Mouse (Mus musculus) midbrain, postnatal 0 days (tissue): ENCODE results near the gene Fer1l5. TPM values are rescaled to one million over a fixed set of nuclear protein-coding genes. Genes with fewer than 3 reads are reported as not detected.
A peak's percentile ranks its signal among the peaks of the same experiment; 100 is the strongest.

Experiments
- ATAC-seq: fragments of 200-750 bp; cut with Nextera tagmentation; 2 replicates; pipeline ENCODE4 v1.8.0; 2017; ENCODE audit warnings: moderate number of reproducible peaks, mild to moderate bottlenecking, moderate TSS enrichment, moderate library complexity; ENCODE audit not compliant: low FRiP score
- DNase-seq: peaks from one replicate; pipeline ENCODE4 v3.0.0-alpha.2; 2015; ENCODE audit warnings: low spot score
- H3K27ac ChIP-seq: fragments of 300-500 bp; sonication (generic); 2 replicates; pipeline ENCODE4 v1.5.1; 2014; ENCODE audit warnings: low read depth, mild to moderate bottlenecking, low read length, mixed read lengths
- H3K27me3 ChIP-seq: fragments of 300-500 bp; sonication (generic); 2 replicates; pipeline ENCODE4 v1.6.1; 2014; ENCODE audit warnings: low read length, control low read depth, mixed read lengths; ENCODE audit not compliant: insufficient read depth
- H3K36me3 ChIP-seq: fragments of 300-500 bp; sonication (generic); 2 replicates; pipeline ENCODE4 v1.6.1; 2014; ENCODE audit warnings: low read length, control low read depth, mixed read lengths; ENCODE audit not compliant: insufficient read depth
- H3K4me1 ChIP-seq: fragments of 300-500 bp; sonication (generic); 2 replicates; pipeline ENCODE4 v1.6.1; 2014; ENCODE audit warnings: mild to moderate bottlenecking, control low read depth, antibody characterized with exemption, low read length, mixed read lengths; ENCODE audit not compliant: insufficient read depth
- H3K4me2 ChIP-seq: fragments of 300-500 bp; sonication (generic); 2 replicates; pipeline ENCODE4 v1.6.1; 2014; ENCODE audit warnings: low read depth, mild to moderate bottlenecking, low read length, mixed read lengths; ENCODE audit not compliant: poor library complexity, severe bottlenecking
- H3K4me3 ChIP-seq: fragments of 300-500 bp; sonication (generic); 2 replicates; pipeline ENCODE4 v1.5.1; 2014; ENCODE audit warnings: low read depth, mild to moderate bottlenecking, low read length, moderate library complexity
- H3K9ac ChIP-seq: fragments of 300-500 bp; sonication (generic); replicated peaks from 2 replicates; pipeline ENCODE4 v1.6.1; 2014; ENCODE audit warnings: mild to moderate bottlenecking, low read length, moderate library complexity, mixed read lengths; ENCODE audit not compliant: poor library complexity, severe bottlenecking
- H3K9me3 ChIP-seq: fragments of 300-500 bp; sonication (generic); 2 replicates; pipeline ENCODE4 v1.6.1; 2016; ENCODE audit warnings: low read length, control low read depth
- CTCF ChIP-seq: IDR thresholded peaks from 2 replicates; pipeline ENCODE4 v1.5.1; 2016; ENCODE audit warnings: antibody characterized with exemption, mild to moderate bottlenecking
- WGBS: fragments of 180-500 bp; shearing (Covaris S2); extraction: QIAGEN DNeasy Blood & Tissue Kit; methylation state at CpG from one replicate; pipeline ENCODE4 v1.1.7; 2014; 5-methylcytosine and 5-hydroxymethylcytosine counted together
- polyA plus RNA-seq: library from polyadenylated mRNA; unstranded; fragments of >200 nt; fragmentation: Nextera tagmentation; extraction: Ambion mirVana; gene quantifications from 2 replicates; pipeline ENCODE4 v1.2.1, GENCODE M21; 2015
- total RNA-seq: library from RNA; depleted of rRNA; stranded (reverse); fragments of >200 nt; gene quantifications from 2 replicates; pipeline ENCODE4 v1.2.3, GENCODE M21; 2014

Gene Fer1l5
- total and polyA plus RNA-seq, 2 experiments from 2014 or later: 1.0 TPM; not detected in 1

DNA sequence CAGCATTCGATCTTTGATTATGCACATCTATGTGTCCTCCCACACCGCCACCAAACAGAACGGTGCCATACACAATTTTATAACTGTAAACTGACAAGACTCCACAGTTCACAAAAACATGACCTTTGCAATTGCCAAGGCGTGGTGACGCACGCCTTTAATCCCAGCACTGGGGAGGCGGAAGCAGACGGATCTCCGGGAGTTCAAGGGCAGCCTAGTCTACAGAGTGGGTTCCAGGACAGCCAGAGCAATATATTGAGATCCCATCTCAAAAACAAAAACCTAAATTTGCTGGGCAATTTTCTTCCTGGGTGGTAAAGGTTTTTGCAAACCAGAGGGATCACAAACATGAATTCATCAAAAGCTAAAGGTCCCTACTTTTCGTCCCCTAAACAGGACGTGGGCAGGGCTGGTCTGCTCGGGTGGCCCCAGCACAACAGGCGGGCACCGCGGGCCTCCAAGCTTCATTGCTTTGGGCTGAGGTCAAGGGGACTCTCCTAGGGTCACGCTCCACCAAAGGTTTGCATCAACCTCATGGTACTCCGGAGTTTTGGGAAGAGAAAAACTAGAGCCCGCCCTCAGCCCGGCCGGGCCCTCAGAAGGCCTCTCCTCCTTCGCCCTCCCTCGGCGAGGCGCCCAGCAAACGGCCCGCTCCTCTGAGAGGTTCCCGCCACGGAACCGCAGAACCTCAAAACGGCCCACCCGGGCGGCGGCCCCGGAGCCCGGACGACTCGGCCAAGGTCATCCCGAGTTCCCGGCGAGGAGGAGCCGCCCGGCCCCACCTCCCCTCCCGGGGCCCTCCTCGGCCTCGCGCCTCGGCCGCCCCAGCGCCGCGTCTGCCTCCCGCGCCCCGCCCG, 3.8 kb upstream of the Fer1l5 start:
- no peaks in the 10 kb centered on the region for H3K9me3 ChIP-seq
- 0 out of 2 replicates have a peak, but pooled peaks cover 3% of the 10 kb centered on the region for H3K36me3 ChIP-seq
- 3% methylated on average over 53 of the region's 55 CpGs for WGBS
- H3K4me1 ChIP-seq: peaks cover 3% of the 10 kb centered on the region; the same call in 1 of the 2 replicates
- DNase-seq (peak; percentile 27), ATAC-seq (peak; percentile 79)
- peak overlapping the region; percentile 92 for H3K4me3 ChIP-seq
- H3K27me3 ChIP-seq: no peaks in the 10 kb centered on the region
- H3K27ac ChIP-seq: peak overlapping the region; percentile 72
- peak overlapping the region; percentile 83 for H3K4me2 ChIP-seq
- no peak for TF ChIP-seq CTCF
- peak overlapping the region; percentile 90 for H3K9ac ChIP-seq

DNA sequence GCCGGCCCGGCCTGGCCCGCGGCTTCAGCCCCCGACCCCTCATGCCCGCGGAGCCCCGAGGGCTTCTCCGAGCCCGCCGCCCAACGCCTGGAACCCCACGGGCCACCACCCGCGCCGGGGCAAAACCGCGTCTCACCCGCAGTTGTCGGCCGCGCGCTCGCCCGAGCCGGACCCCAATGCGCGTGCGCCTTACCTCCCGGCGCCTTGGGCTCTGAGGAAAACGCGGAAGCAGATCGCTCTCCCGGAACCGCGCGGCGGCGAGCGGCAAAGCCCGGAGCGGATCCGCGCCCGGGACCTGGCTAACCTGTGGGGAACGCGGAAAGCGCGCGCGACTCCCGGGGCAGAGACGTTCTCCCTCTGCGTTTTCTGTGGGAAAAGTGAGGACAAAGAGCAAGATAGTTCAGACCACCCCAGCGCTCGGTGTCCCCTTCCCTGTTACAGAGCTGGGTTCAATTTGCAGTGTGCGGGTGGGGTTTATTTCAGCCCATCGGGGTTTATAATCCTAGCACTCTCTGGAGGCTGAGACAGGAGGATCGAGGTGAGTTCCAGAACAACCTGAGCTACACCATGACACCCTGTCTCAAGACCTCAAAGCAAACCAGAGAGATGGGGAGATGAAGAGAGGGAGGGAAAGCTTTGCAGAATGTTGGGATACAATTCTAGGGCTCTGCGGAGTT, 3.0 kb upstream of the Fer1l5 start, which contains the start of gene Kansl3:
Kansl3 (minus strand) TSS at position 213 of the 677 bp plus-strand sequence.
- ATAC-seq (peak; percentile 88), DNase-seq (peak; percentile 91)
- H3K27ac ChIP-seq: peak within 1 kb of the TSS; percentile 72
- no peak for TF ChIP-seq CTCF
- H3K4me1 ChIP-seq: peaks cover 3% of the 10 kb centered on the region; the same call in 1 of the 2 replicates
- WGBS: 4% methylated on average over 59 of the region's 61 CpGs
- peak within 1 kb of the TSS; percentile 90 for H3K9ac ChIP-seq
- no peaks in the 10 kb centered on the region for H3K27me3 ChIP-seq
- H3K4me2 ChIP-seq: peak within 1 kb of the TSS; percentile 83
- no peaks in the 10 kb centered on the region for H3K9me3 ChIP-seq
- 0 out of 2 replicates have a peak, but pooled peaks cover 3% of the 10 kb centered on the region for H3K36me3 ChIP-seq
- H3K4me3 ChIP-seq: peak within 1 kb of the TSS; percentile 92

DNA sequence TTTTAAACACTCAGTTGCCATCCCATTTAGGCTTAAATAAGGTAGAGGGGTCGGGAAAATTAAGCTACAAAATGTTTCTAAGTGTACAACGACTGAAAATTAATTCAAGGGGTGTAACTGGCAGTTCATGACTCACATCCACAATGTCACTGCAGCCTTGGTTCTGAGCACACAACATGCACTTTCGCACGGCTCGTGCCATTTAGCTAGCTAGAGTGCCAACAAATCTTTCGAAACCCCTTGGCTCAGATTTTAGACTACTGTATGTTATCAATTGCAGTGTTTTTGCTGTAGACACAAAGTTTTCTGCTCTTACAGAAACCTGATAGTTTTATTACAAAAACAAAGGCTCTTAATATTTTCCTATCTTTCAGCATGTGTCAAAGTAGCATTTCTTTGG, 1.2 kb upstream of the Fer1l5 start:
- ATAC-seq: no peak
- no peak overlapping the region for H3K4me2 ChIP-seq
- no peaks in the 10 kb centered on the region for H3K27me3 ChIP-seq

DNA sequence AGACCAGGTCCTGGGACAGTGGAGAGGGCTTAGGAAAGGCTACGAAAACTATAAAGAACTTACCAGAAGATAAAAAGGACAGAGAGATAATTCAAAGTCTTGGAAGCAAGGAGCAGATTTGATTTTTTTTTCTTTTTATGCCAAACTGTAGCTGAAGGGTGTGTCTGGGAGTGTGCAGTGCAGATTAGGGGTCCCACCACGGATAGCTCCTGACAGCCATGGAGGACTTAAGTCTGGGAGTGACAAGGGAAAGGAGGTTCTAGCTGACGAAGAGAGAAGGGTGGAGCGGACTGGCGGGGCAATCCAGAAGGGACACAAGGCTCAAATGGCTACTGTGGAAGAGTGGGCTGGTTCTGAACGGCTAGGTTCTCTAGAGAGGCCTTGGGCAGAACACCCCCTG, 6.8 kb downstream of the Fer1l5 start:
- no peak overlapping the region for H3K27ac ChIP-seq
- H3K9me3 ChIP-seq: no peaks in the 10 kb centered on the region
- ATAC-seq (no peak), DNase-seq (no peak)
- H3K4me3 ChIP-seq: no peak overlapping the region
- WGBS: 69% methylated on average over 6 of the region's 6 CpGs
- no peak overlapping the region for H3K4me2 ChIP-seq
- no peak overlapping the region for H3K9ac ChIP-seq
- H3K27me3 ChIP-seq: no peaks in the 10 kb centered on the region
- H3K4me1 ChIP-seq: no peaks in the 10 kb centered on the region
- no peaks in the 10 kb centered on the region for H3K36me3 ChIP-seq
- TF ChIP-seq CTCF: no peak

More for the DNA sequence above, 1.2 kb upstream of the Fer1l5 start:
- Histone ChIP-seq H3K9me3 (no peaks in the 10 kb centered on the region), H3K9ac (no peak overlapping the region), H3K4me1 (peaks cover 3% of the 10 kb centered on the region; the same call in 1 of the 2 replicates), H3K27ac (no peak overlapping the region), H3K36me3 (no peaks in the 10 kb centered on the region), H3K4me3 (no peak overlapping the region)
- WGBS: 84% methylated on average over 6 of the region's 6 CpGs
- no peak for DNase-seq
- TF ChIP-seq CTCF: no peak

DNA sequence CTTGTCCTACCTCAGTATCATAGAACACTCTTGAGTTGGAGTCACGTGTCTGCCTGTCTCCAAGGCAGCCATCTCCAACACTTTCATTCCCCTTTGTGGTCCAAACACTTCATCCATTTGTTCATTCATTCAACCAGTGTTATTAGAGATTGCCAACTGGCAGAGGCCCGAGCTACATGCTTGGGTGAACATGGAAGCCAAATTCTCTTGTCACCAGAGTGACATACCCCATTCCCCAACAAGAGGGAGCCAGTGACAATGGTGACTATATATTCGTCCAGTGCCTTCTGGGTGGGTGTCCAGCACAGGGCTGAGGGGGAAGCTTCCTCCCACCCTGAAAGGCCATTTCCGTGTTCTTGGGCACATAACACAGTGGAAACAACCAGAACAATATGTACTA, 7.5 kb downstream of the Fer1l5 start:
- Histone ChIP-seq H3K9ac (no peak overlapping the region), H3K4me3 (no peak overlapping the region), H3K9me3 (no peaks in the 10 kb centered on the region), H3K4me2 (no peak overlapping the region), H3K27ac (no peak overlapping the region), H3K36me3 (no peaks in the 10 kb centered on the region), H3K27me3 (no peaks in the 10 kb centered on the region), H3K4me1 (no peaks in the 10 kb centered on the region)
- no peak; the same call in 1 of the 2 replicates for ATAC-seq
- peak; percentile 10; the same call in 1 of the 2 replicates for TF ChIP-seq CTCF
- DNase-seq: peak; percentile 78
- WGBS: 65% methylated on average over 4 of the region's 4 CpGs
